Mouse (Mus musculus) urinary bladder, adult 2 months (tissue): Measurements from ENCODE around the gene Lysmd2. TPM values are rescaled to one million over a fixed set of nuclear protein-coding genes. Genes with fewer than 3 reads are reported as not detected.
"Not testable (repeated sequence)": the region's sequence is repeated elsewhere in the genome, so short reads cannot be mapped to it uniquely, and the experiment has no call there.

Experiments
- DNase-seq: peaks from one replicate; pipeline ENCODE4 v3.0.0; 2022; ENCODE audit warnings: low spot score
- polyA plus RNA-seq: library from polyadenylated mRNA; depleted of rRNA; stranded (reverse); fragments of >200 nt; gene quantifications from 2 replicates; pipeline ENCODE4 v1.2.3, GENCODE M21; 2012; rRNA removed

Lysmd2 gene
- 42.3 and 48.9 TPM in 2 replicates for polyA plus RNA-seq

GRCm38 (mm10) chr9:75625556-75626307 lies at the start of gene Lysmd2:
Gene Lysmd2 (plus strand): TSS chr9:75625741.
- DNase-seq = peak; percentile 74

- no peak for DNase-seq
Measured at GRCm38 (mm10) chr9:75579321-75579720, 46.2 kb upstream of the Lysmd2 start.

GRCm38 (mm10) chr9:75581694-75582350 lies 43.7 kb upstream of the Lysmd2 start:
- DNase-seq = no peak

- DNase-seq = no peak
Measured at GRCm38 (mm10) chr9:75589850-75590790, 35.4 kb upstream of the Lysmd2 start.

- DNase-seq = no peak
Measured at GRCm38 (mm10) chr9:75593481-75593880, 32.1 kb upstream of the Lysmd2 start.

GRCm38 (mm10) chr9:75597036-75597435 lies 28.5 kb upstream of the Lysmd2 start:
- DNase-seq = no peak

GRCm38 (mm10) chr9:75597596-75597995 lies 27.9 kb upstream of the Lysmd2 start:
- no peak for DNase-seq

- DNase-seq = no peak
Measured at GRCm38 (mm10) chr9:75599191-75599841, 26.2 kb upstream of the Lysmd2 start.

GRCm38 (mm10) chr9:75600166-75600934 lies 25.2 kb upstream of the Lysmd2 start:
- DNase-seq = no peak

GRCm38 (mm10) chr9:75601510-75601909 lies 24.0 kb upstream of the Lysmd2 start:
- no peak for DNase-seq

GRCm38 (mm10) chr9:75607496-75607895 lies 18.0 kb upstream of the Lysmd2 start:
- DNase-seq = no peak

GRCm38 (mm10) chr9:75609505-75609904 lies 16.0 kb upstream of the Lysmd2 start:
- no peak for DNase-seq

- no peak for DNase-seq
Measured at GRCm38 (mm10) chr9:75609965-75610364, 15.6 kb upstream of the Lysmd2 start.

- peak; percentile 39 for DNase-seq
Measured at GRCm38 (mm10) chr9:75610571-75611493, 14.7 kb upstream of the Lysmd2 start, which contains the start of gene Tmod2. Gene Tmod2 (minus strand): TSS chr9:75611325.

GRCm38 (mm10) chr9:75616560-75616959 lies 9.0 kb upstream of the Lysmd2 start:
- no peak for DNase-seq

GRCm38 (mm10) chr9:75618836-75619400 lies 6.6 kb upstream of the Lysmd2 start:
- no peak for DNase-seq

- not testable (repeated sequence) for DNase-seq
Measured at GRCm38 (mm10) chr9:75619761-75620160, 5.8 kb upstream of the Lysmd2 start.

- DNase-seq = no peak
Measured at GRCm38 (mm10) chr9:75621428-75621827, 4.1 kb upstream of the Lysmd2 start.

GRCm38 (mm10) chr9:75624983-75625555 lies 472 bp upstream of the Lysmd2 start:
- no peak for DNase-seq
